Comparison of ENCODE assay signal across 12 mouse cellular contexts in genomic region chr4:134798861-134799260, GRCm38 (mm10). TPM values are rescaled to one million over a fixed set of nuclear protein-coding genes. Genes with fewer than 3 reads are reported as not detected.
DNase-seq lines count a peak whose midpoint lies in the region; ATAC-seq and TF ChIP-seq lines count a peak whose summit lies in the region.
"Had no signal": no experiment of that assay in that cellular context is flagged by ENCODE, and none has a peak within 500 bp of the region (broad histone marks: within the 10 kb centered on the region; RNA-seq: fewer than 3 reads in every experiment).

No protein-coding gene starts in this region.

- H3K4me2 ChIP-seq in kidney, embryonic 16.5 days (replicated peaks; ENCODE audit: low read depth, low read length) = no peak overlapping the region
- H3K4me2 ChIP-seq: embryonic facial prominence, embryonic 13.5 days; forebrain, embryonic 12.5 days; hindbrain, embryonic 12.5 days had no signal

- ATAC-seq in kidney, embryonic 16.5 days (ENCODE audit: low FRiP score, low TSS enrichment) = no peak

- H3K9ac ChIP-seq in kidney, embryonic 16.5 days (replicated peaks; ENCODE audit: low read length) = no peak overlapping the region
- H3K9ac ChIP-seq: embryonic facial prominence, embryonic 13.5 days; forebrain, embryonic 12.5 days; hindbrain, embryonic 12.5 days had no signal

- no peaks in the 10 kb centered on the region for H3K36me3 ChIP-seq in kidney, adult 2 months (ENCODE audit: control insufficient read depth, insufficient read depth, low read length)
- H3K36me3 ChIP-seq in kidney, embryonic 16.5 days (ENCODE audit: insufficient read depth, low read length) = peaks cover 5% of the 10 kb centered on the region

- WGBS in kidney, adult 2 months = 26% methylated on average over 3 of the region's 3 CpGs
- 31% methylated on average over 3 of the region's 3 CpGs for WGBS in kidney, embryonic 16.5 days

- no peak for TF ChIP-seq CTCF in kidney, adult 2 months (conservative IDR thresholded peaks at IDR 0.05; ENCODE audit: insufficient read depth, insufficient read length, low read depth, low read length)

- H3K27ac ChIP-seq in kidney, adult 2 months (ENCODE audit: insufficient read depth, low read depth, low read length) = peak overlapping the region; percentile 81
- no peak overlapping the region for H3K27ac ChIP-seq in kidney, embryonic 16.5 days (ENCODE audit: low read length)
- H3K27ac ChIP-seq: embryonic facial prominence, embryonic 13.5 days; forebrain, embryonic 12.5 days; heart, embryonic 10.5 days; hindbrain, embryonic 12.5 days had no signal

- no peaks in the 10 kb centered on the region for H3K27me3 ChIP-seq in kidney, adult 2 months (replicated peaks; ENCODE audit: control insufficient read depth, insufficient read depth, low read length)
- H3K27me3 ChIP-seq in kidney, embryonic 16.5 days (ENCODE audit: insufficient read depth, low read length) = no peaks in the 10 kb centered on the region
- H3K27me3 ChIP-seq: embryonic facial prominence, embryonic 13.5 days; forebrain, embryonic 12.5 days; hindbrain, embryonic 12.5 days had no signal

- DNase-seq in kidney, adult 2 months = peak; percentile 80
- DNase-seq in kidney, postnatal 36 days = peak; percentile 66 to 72
- DNase-seq in kidney, postnatal 10 days = no peak
- peak; percentile 81 for DNase-seq in adipocyte (ENCODE audit: low spot score)
- DNase-seq in induced T-regulatory cell, adult 2 months (ENCODE audit: low read depth) = peak; percentile 37
- no peak for DNase-seq in spleen, postnatal 36 days (ENCODE audit: low spot score in 2 of 2)

- H3K4me1 ChIP-seq in kidney, adult 2 months (ENCODE audit: control insufficient read depth, insufficient read depth, low read length) = peaks cover 26% of the 10 kb centered on the region; the same call in 1 of the 2 replicates
- peaks cover 19% of the 10 kb centered on the region for H3K4me1 ChIP-seq in kidney, embryonic 16.5 days (ENCODE audit: insufficient read depth, low read length)
- H3K4me1 ChIP-seq: forebrain, embryonic 12.5 days had no signal

- TF ChIP-seq POLR2A in kidney, adult 2 months (IDR thresholded peaks at IDR 0.05; ENCODE audit: low read depth, low read length) = no peak

- no peaks in the 10 kb centered on the region for H3K9me3 ChIP-seq in kidney, embryonic 16.5 days (ENCODE audit: low read length)
- H3K9me3 ChIP-seq: embryonic facial prominence, embryonic 13.5 days; forebrain, embryonic 12.5 days; G1E; heart, embryonic 10.5 days; hindbrain, embryonic 12.5 days had no signal

- H3K4me3 ChIP-seq in kidney, adult 2 months (ENCODE audit: insufficient read depth, low read depth, low read length) = no peak overlapping the region
- H3K4me3 ChIP-seq in kidney, embryonic 16.5 days (ENCODE audit: low read length) = no peak overlapping the region
- H3K4me3 ChIP-seq: embryonic facial prominence, embryonic 13.5 days; forebrain, embryonic 12.5 days; heart, embryonic 10.5 days; hindbrain, embryonic 12.5 days had no signal

RNA-seq across cellular contexts. Expression of gene Ldlrap1, which starts 31.0 kb away (rescaled TPM):
- 21.8 and 22.0 TPM in 2 replicates for polyA plus RNA-seq in kidney, adult 2 months (2012; rRNA removed)
- polyA plus RNA-seq in kidney, embryonic 16.5 days (2015; fragmentation: Nextera tagmentation; extraction: Ambion mirVana) = 21.7 and 23.1 TPM in 2 replicates

RNA-seq across cellular contexts. Expression of gene Maco1, which starts 54.3 kb away (rescaled TPM):
- polyA plus RNA-seq in kidney, adult 2 months (2012; rRNA removed) = 8.5 and 10.8 TPM in 2 replicates
- polyA plus RNA-seq in kidney, embryonic 16.5 days (2015; fragmentation: Nextera tagmentation; extraction: Ambion mirVana) = 33.1 and 38.4 TPM in 2 replicates

Comparison
In these comparisons a context has a peak if more than half of its experiments do, and no peak if none do; other contexts are left out.
1. DNase-seq: peak in kidney, adult 2 months (single experiment), kidney, postnatal 36 days (2 of 2), adipocyte (single experiment) and induced T-regulatory cell, adult 2 months (single experiment); none in kidney, postnatal 10 days (single experiment) and spleen, postnatal 36 days (0 of 2).